Mouse (Mus musculus) embryonic facial prominence, embryonic 15.5 days (tissue): Measurements from ENCODE around the gene Eml1. TPM values are rescaled to one million over a fixed set of nuclear protein-coding genes. Genes with fewer than 3 reads are reported as not detected.

Experiments used
- ATAC-seq: fragments of 200-750 bp; cut with Nextera tagmentation; 2 replicates; pipeline ENCODE4 v1.8.0; 2017; ENCODE audit warnings: low read depth, moderate TSS enrichment; ENCODE audit not compliant: insufficient number of reproducible peaks, low FRiP score, low TSS enrichment
- H3K27ac ChIP-seq: fragments of 300-500 bp; sonication (generic); replicated peaks from 2 replicates; pipeline ENCODE4 v1.5.1; 2015; ENCODE audit warnings: mild to moderate bottlenecking, inconsistent platforms
- H3K27me3 ChIP-seq: fragments of 300-500 bp; sonication (generic); 2 replicates; pipeline ENCODE4 v1.6.1; 2015; ENCODE audit warnings: inconsistent platforms
- H3K36me3 ChIP-seq: fragments of 300-500 bp; sonication (generic); 2 replicates; pipeline ENCODE4 v1.6.1; 2015; ENCODE audit warnings: mild to moderate bottlenecking, inconsistent platforms
- H3K4me1 ChIP-seq: fragments of 300-500 bp; sonication (generic); 2 replicates; pipeline ENCODE4 v1.6.1; 2015; ENCODE audit warnings: inconsistent platforms
- H3K4me2 ChIP-seq: fragments of 300-500 bp; sonication (generic); replicated peaks from 2 replicates; pipeline ENCODE4 v1.6.1; 2015; ENCODE audit warnings: mild to moderate bottlenecking, inconsistent platforms
- H3K4me3 ChIP-seq: fragments of 300-500 bp; sonication (generic); replicated peaks from 2 replicates; pipeline ENCODE4 v1.5.1; 2015; ENCODE audit warnings: mild to moderate bottlenecking, inconsistent platforms
- H3K9ac ChIP-seq: fragments of 300-500 bp; sonication (generic); 2 replicates; pipeline ENCODE4 v1.6.1; 2015; ENCODE audit warnings: inconsistent platforms
- H3K9me3 ChIP-seq: fragments of 300-500 bp; sonication (generic); replicated peaks from 2 replicates; pipeline ENCODE4 v1.6.1; 2016; ENCODE audit warnings: inconsistent platforms
- WGBS: fragments of 180-500 bp; shearing (Covaris S2); methylation state at CpG from one replicate; pipeline ENCODE4 v1.1.7; 2015; 5-methylcytosine and 5-hydroxymethylcytosine counted together
- polyA plus RNA-seq: library from polyadenylated mRNA; unstranded; fragments of >200 nt; fragmentation: Nextera tagmentation; extraction: Ambion mirVana; gene quantifications from 2 replicates; pipeline ENCODE4 v1.2.1, GENCODE M21; 2015

The Eml1 gene
- polyA plus RNA-seq, 1 experiment from 2014 or later, result 64.7 TPM

DNA sequence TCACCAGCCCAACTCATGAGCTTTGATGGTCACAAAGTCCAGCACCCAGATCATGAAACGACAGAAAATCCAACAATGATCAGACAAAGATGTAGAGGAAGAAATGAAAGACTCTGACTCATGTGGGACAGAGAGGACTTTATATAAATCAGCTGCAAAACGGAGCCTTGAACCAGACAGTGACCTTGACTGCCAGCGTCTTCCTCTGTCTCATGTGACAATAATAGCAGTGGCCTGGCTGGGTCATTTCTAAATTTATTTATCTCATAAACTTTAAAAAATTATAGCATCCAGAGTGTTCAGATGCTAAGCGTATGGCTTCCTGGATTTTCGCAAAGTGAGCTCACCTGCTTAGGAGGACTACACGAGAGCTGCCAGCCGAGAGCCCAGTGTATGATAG lies 27.9 kb downstream of the Eml1 start:
- Histone ChIP-seq H3K4me3 (no peak overlapping the region), H3K36me3 (no peaks in the 10 kb centered on the region), H3K27ac (no peak overlapping the region), H3K4me2 (no peak overlapping the region), H3K9me3 (no peaks in the 10 kb centered on the region), H3K27me3 (no peaks in the 10 kb centered on the region), H3K9ac (no peak overlapping the region), H3K4me1 (peaks cover 7% of the 10 kb centered on the region; the same call in 1 of the 2 replicates)
- ATAC-seq, result no peak
- WGBS, result 80% methylated on average over 7 of the region's 7 CpGs

DNA sequence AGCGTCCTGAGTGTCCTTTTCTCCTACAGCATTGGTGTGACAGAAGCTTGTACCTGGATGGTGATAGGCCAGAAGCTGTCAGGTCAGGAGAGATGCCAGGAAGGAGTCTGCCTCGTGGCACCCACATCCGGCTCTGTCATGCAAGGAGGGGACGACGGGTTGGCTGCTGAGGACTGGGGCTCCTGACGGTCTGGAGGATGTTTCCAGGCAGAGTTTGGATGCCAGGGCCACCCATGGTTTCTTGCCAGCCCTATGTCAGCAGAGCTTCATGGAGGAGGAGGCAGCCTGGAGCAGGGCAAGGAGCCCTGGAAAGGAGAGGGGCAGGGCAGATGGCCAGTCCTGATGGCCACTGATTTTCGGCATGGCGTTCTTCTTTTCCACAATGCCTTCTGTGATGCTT lies 28.4 kb downstream of the Eml1 start:
- no peak for ATAC-seq
- Histone ChIP-seq H3K4me3 (no peak overlapping the region), H3K9ac (no peak overlapping the region), H3K4me2 (no peak overlapping the region), H3K27ac (no peak overlapping the region), H3K36me3 (no peaks in the 10 kb centered on the region), H3K27me3 (no peaks in the 10 kb centered on the region), H3K9me3 (no peaks in the 10 kb centered on the region), H3K4me1 (peaks cover 7% of the 10 kb centered on the region; the same call in 1 of the 2 replicates)
- WGBS, result 82% methylated on average over 8 of the region's 8 CpGs

GRCm38 (mm10) chr12:108400951-108401350 lies 30.2 kb downstream of the Eml1 start:
- H3K4me2 ChIP-seq, result no peak overlapping the region
- ATAC-seq, result no peak
- H3K4me1 ChIP-seq, result peaks cover 9% of the 10 kb centered on the region; the same call in 1 of the 2 replicates
- H3K27ac ChIP-seq, result no peak overlapping the region
- no peaks in the 10 kb centered on the region for H3K9me3 ChIP-seq
- no peaks in the 10 kb centered on the region for H3K36me3 ChIP-seq
- H3K4me3 ChIP-seq, result no peak overlapping the region
- whole genome bisulfite sequencing, result 71% methylated on average over 8 of the region's 8 CpGs
- H3K9ac ChIP-seq, result no peak overlapping the region
- no peaks in the 10 kb centered on the region for H3K27me3 ChIP-seq

DNA sequence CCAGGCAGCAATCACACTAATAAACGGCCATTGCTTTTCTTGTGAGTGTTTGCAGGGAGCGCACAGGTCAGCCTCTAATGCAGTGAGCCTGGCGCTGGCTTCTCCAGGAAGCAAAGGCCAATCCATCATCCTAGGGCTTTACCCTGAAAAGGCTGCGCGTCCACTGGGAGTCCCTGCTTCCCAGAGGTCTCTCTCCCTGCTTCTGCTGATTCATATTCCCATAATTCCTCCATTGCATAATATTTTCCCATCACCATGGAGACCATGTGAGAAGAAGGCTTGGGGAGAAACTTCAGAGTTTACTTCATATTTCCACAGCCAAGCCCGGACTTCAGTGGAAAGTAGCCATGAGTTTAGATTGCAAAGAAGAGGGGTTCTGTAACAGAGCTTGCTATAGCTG lies 33.2 kb downstream of the Eml1 start:
- Histone ChIP-seq H3K36me3 (no peaks in the 10 kb centered on the region), H3K9me3 (no peaks in the 10 kb centered on the region), H3K9ac (no peak overlapping the region), H3K27me3 (no peaks in the 10 kb centered on the region), H3K4me2 (no peak overlapping the region), H3K4me3 (no peak overlapping the region), H3K27ac (no peak overlapping the region), H3K4me1 (0 out of 2 replicates have a peak, but pooled peaks cover 6% of the 10 kb centered on the region)
- ATAC-seq, result no peak
- WGBS, result 72% methylated on average over 6 of the region's 6 CpGs

DNA sequence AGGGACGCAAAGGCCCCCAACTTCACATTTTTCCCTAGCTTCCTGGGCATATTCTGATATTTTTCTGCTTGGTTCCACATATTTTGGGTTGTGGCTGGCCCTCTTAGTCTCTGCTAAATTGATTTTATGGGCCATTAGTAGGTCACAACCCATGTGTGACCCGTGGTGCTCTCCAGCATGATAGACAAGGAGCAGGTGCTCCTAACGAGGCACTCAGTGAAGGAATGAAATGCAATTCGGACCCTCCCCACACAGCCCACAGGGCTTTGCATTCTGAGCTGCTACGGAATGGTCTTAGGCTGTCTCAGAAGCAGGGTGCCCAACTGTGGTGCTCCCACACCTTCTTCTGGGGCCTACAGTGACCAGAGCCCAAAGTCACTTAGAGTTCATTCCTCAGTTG lies 38.3 kb downstream of the Eml1 start:
- peaks cover 12% of the 10 kb centered on the region; the same call in 1 of the 2 replicates for H3K4me1 ChIP-seq
- no peaks in the 10 kb centered on the region for H3K36me3 ChIP-seq
- WGBS, result 54% methylated on average over 5 of the region's 5 CpGs
- no peak overlapping the region for H3K4me2 ChIP-seq
- H3K9me3 ChIP-seq, result no peaks in the 10 kb centered on the region
- H3K9ac ChIP-seq, result no peak overlapping the region
- H3K27ac ChIP-seq, result no peak overlapping the region
- no peak overlapping the region for H3K4me3 ChIP-seq
- ATAC-seq, result no peak
- H3K27me3 ChIP-seq, result no peaks in the 10 kb centered on the region

- no peaks in the 10 kb centered on the region for H3K36me3 ChIP-seq
- no peak overlapping the region for H3K4me3 ChIP-seq
- H3K4me2 ChIP-seq, result no peak overlapping the region
- no peak overlapping the region for H3K9ac ChIP-seq
- H3K4me1 ChIP-seq, result peaks cover 8% of the 10 kb centered on the region; the same call in 1 of the 2 replicates
- peak; percentile 73 for ATAC-seq
- no peaks in the 10 kb centered on the region for H3K27me3 ChIP-seq
- no peaks in the 10 kb centered on the region for H3K9me3 ChIP-seq
- H3K27ac ChIP-seq, result no peak overlapping the region
- 52% methylated on average over 14 of the region's 14 CpGs for WGBS
These were observed 39.9 kb downstream of the Eml1 start for GRCm38 (mm10) chr12:108410416-108411208.

DNA sequence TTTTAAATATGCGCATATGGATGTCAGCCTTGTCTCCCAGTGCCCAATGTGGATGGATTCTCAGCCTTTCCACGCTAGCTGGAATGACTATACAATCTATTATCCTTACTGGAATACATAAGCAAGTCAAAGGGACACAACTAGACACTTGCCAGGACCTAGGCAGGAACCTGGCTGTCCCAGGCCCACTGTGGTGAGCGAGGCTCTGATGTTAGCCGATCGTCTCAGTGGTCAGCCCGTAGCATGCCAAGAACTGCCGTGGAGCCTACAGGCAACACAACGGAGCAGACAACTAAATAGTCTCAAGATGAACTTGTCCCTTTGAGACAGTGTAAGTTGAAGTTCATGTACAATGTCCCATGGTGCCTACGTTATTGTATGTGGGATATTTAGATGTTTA lies 44.2 kb downstream of the Eml1 start:
- no peak overlapping the region for H3K27ac ChIP-seq
- no peaks in the 10 kb centered on the region for H3K27me3 ChIP-seq
- H3K9me3 ChIP-seq, result no peaks in the 10 kb centered on the region
- 91% methylated on average over 9 of the region's 9 CpGs for WGBS
- H3K4me2 ChIP-seq, result no peak overlapping the region
- H3K4me3 ChIP-seq, result no peak overlapping the region
- H3K9ac ChIP-seq, result no peak overlapping the region
- ATAC-seq, result no peak
- H3K4me1 ChIP-seq, result peaks cover 8% of the 10 kb centered on the region; the same call in 1 of the 2 replicates
- no peaks in the 10 kb centered on the region for H3K36me3 ChIP-seq

DNA sequence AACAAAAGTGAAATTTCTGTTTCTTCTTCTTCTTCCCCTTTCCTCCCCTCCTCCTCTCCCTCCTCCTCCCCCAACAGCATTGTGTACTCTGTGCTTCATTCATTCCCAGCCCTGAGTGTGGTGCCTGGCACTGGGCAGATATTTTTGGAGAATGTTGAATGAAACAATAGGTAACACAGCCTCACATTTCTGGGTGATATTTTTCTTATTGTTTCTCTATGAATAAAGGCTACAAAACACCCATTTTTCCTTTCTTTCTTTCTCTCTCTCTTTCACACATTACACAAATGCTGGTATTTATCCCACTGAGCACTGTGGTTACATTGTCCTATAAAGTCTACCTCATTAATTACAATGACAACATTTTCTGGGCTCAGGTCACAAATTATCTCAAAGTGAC lies 48.8 kb downstream of the Eml1 start:
- Histone ChIP-seq H3K9me3 (no peaks in the 10 kb centered on the region), H3K27ac (no peak overlapping the region), H3K4me3 (no peak overlapping the region), H3K4me2 (no peak overlapping the region), H3K27me3 (no peaks in the 10 kb centered on the region), H3K36me3 (no peaks in the 10 kb centered on the region), H3K9ac (no peak overlapping the region), H3K4me1 (0 out of 2 replicates have a peak, but pooled peaks cover 11% of the 10 kb centered on the region)
- no peak for ATAC-seq

DNA sequence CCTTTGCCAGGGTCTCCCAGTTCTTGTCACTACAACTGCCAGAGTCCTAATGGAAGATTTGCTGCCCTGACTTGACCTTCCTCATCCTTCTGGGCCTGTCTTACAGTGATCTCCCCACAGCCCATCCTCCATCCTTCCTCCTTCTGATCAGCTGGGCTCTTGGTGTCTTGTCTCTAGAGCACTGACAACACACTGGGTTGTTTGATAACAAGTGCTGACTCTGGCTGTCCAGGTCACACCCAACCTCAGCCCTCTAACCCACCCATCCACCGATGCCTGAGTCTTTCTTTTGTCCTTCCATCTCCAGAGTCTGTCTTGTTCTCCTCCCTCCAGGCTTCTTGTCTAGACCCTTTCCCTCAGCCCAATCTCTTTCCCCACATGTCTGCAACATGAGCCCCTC lies 50.7 kb downstream of the Eml1 start:
- ATAC-seq, result no peak
- Histone ChIP-seq H3K9ac (no peak overlapping the region), H3K9me3 (no peaks in the 10 kb centered on the region), H3K4me2 (no peak overlapping the region), H3K4me1 (0 out of 2 replicates have a peak, but pooled peaks cover 18% of the 10 kb centered on the region), H3K4me3 (no peak overlapping the region), H3K27ac (no peak overlapping the region), H3K36me3 (no peaks in the 10 kb centered on the region), H3K27me3 (no peaks in the 10 kb centered on the region)
- WGBS, result 72% methylated on average over 1 of the region's 1 CpGs

GRCm38 (mm10) chr12:108422495-108422857 lies 51.7 kb downstream of the Eml1 start:
- H3K27me3 ChIP-seq, result no peaks in the 10 kb centered on the region
- peak overlapping the region; percentile 76 for H3K4me2 ChIP-seq
- H3K4me3 ChIP-seq, result peak overlapping the region; percentile 81
- WGBS, result 1% methylated on average over 11 of the region's 14 CpGs
- H3K9me3 ChIP-seq, result no peaks in the 10 kb centered on the region
- 0 out of 2 replicates have a peak, but pooled peaks cover 18% of the 10 kb centered on the region for H3K4me1 ChIP-seq
- H3K9ac ChIP-seq, result peak overlapping the region; percentile 80
- H3K36me3 ChIP-seq, result no peaks in the 10 kb centered on the region
- H3K27ac ChIP-seq, result peak overlapping the region; percentile 92
- ATAC-seq, result peak; percentile 67

GRCm38 (mm10) chr12:108422858-108423631 lies 52.3 kb downstream of the Eml1 start:
- H3K27ac ChIP-seq, result peak overlapping the region; percentile 92
- no peaks in the 10 kb centered on the region for H3K9me3 ChIP-seq
- peak overlapping the region; percentile 80 for H3K9ac ChIP-seq
- 0 out of 2 replicates have a peak, but pooled peaks cover 18% of the 10 kb centered on the region for H3K4me1 ChIP-seq
- peak overlapping the region; percentile 81 for H3K4me3 ChIP-seq
- no peaks in the 10 kb centered on the region for H3K27me3 ChIP-seq
- 0% methylated on average over 62 of the region's 90 CpGs for WGBS
- peak overlapping the region; percentile 76 for H3K4me2 ChIP-seq
- no peaks in the 10 kb centered on the region for H3K36me3 ChIP-seq
- peak; percentile 88 for ATAC-seq
